Mouse (Mus musculus) olfactory bulb, adult 2 months (tissue): ENCODE results near the gene Abcc4.

Experiments
- CTCF ChIP-seq: fragments of 200-500 bp; IDR thresholded peaks from 2 replicates; pipeline ENCODE4 v1.5.1; 2012; ENCODE audit warnings: low read depth, mild to moderate bottlenecking, low read length, moderate library complexity; ENCODE audit not compliant: insufficient read depth
- POLR2A ChIP-seq: fragments of 200-500 bp; IDR thresholded peaks from 2 replicates; pipeline ENCODE4 v1.6.1; 2012; ENCODE audit warnings: mild to moderate bottlenecking, low read depth, low read length, moderate library complexity; ENCODE audit not compliant: insufficient read depth

DNA sequence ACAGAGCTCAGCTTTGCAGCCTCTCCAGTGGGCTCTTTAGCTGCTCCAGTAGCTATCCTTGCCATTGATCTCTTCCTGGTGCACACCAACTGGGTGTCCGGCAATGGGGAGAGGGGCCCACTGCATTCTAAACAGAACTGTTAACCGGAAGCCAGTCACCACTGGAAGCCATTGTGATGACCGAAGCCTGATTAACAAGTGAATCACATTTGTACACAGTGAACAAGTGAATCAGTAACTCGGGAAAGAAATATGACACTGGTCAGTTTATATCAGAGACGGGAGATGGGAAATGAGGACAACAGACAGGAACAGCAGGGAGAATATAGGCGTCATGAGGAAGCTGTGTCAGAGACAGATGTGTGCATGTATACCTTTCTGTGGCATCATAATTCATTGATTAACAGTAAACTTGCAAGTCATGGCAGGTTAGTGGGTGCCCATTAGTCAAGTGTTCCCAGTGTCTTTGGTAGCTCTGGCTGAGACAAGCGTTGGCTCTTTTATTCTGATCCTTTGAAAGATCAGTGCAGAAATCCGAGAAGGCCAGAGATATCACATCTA, 45.3 kb upstream of the Abcc4 start:
- no peak for TF ChIP-seq CTCF
- TF ChIP-seq POLR2A, result no peak
